Comparison of ENCODE assay signal across 10 mouse cellular contexts in the genomic region with DNA sequence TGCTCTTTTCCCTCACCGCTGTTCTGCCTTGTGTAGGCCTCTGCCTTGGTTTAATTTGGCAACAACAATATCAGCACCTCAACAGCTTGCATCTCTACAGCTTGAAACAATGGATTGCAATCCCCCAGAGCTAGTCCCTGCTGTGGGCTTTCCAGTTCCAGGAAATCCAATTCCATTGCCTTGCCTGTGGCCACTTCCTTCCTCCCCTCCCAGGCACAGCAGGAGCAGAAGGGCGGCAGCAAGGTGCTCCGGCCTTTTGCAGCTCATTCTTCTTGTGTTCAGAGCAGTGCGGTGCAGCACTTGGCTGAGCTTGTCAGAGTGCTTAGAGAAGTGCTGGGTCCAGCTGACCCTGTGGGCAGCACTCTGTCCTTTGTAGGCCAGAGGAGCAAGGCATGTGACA.
DNase-seq lines count a peak whose midpoint lies in the region; ATAC-seq lines count a peak whose summit lies in the region.
"Had no signal": no experiment of that assay in that cellular context is flagged by ENCODE, and none has a peak within 500 bp of the region (broad histone marks: within the 10 kb centered on the region; RNA-seq: fewer than 3 reads in every experiment).

No protein-coding gene starts in this region.

- H3K4me1 ChIP-seq in hindbrain, embryonic 16.5 days (ENCODE audit: control insufficient read depth, insufficient read depth, low read depth, low read length): peaks cover 4% of the 10 kb centered on the region; the same call in 1 of the 2 replicates
- peaks cover 4% of the 10 kb centered on the region; the same call in 1 of the 2 replicates for H3K4me1 ChIP-seq in hindbrain, embryonic 14.5 days (replicated peaks; ENCODE audit: control insufficient read depth, insufficient read depth, low read length)
- H3K4me1 ChIP-seq in heart, embryonic 16.5 days (ENCODE audit: control insufficient read depth, insufficient read depth, low read length): no peaks in the 10 kb centered on the region
- no peaks in the 10 kb centered on the region for H3K4me1 ChIP-seq in lung, embryonic 16.5 days (replicated peaks; ENCODE audit: control insufficient read depth, insufficient read depth, low read length)
- 0 out of 2 replicates have a peak, but pooled peaks cover 4% of the 10 kb centered on the region for H3K4me1 ChIP-seq in forebrain, embryonic 11.5 days (replicated peaks; ENCODE audit: control insufficient read depth, insufficient read depth, low read length)

- no peak overlapping the region; the same call in 1 of the 2 replicates for H3K9ac ChIP-seq in hindbrain, embryonic 16.5 days (ENCODE audit: low read depth, low read length)
- H3K9ac ChIP-seq in hindbrain, embryonic 14.5 days: no peak overlapping the region
- no peak overlapping the region for H3K9ac ChIP-seq in heart, embryonic 16.5 days (ENCODE audit: low read length)
- no peak overlapping the region for H3K9ac ChIP-seq in lung, embryonic 16.5 days (ENCODE audit: low read length)
- H3K9ac ChIP-seq in forebrain, embryonic 11.5 days (ENCODE audit: low read length): no peak overlapping the region

- H3K9me3 ChIP-seq in hindbrain, embryonic 16.5 days (ENCODE audit: control insufficient read depth, low read length): no peaks in the 10 kb centered on the region
- H3K9me3 ChIP-seq in hindbrain, embryonic 14.5 days (ENCODE audit: control insufficient read depth, low read length): no peaks in the 10 kb centered on the region
- no peaks in the 10 kb centered on the region for H3K9me3 ChIP-seq in heart, embryonic 16.5 days (replicated peaks; ENCODE audit: control insufficient read depth, low read length)
- no peaks in the 10 kb centered on the region for H3K9me3 ChIP-seq in lung, embryonic 16.5 days (ENCODE audit: control insufficient read depth, low read length)
- H3K9me3 ChIP-seq in forebrain, embryonic 11.5 days (ENCODE audit: control insufficient read depth, low read length): no peaks in the 10 kb centered on the region

- no peak overlapping the region for H3K4me3 ChIP-seq in hindbrain, embryonic 16.5 days (ENCODE audit: low read length)
- H3K4me3 ChIP-seq in hindbrain, embryonic 14.5 days (replicated peaks; ENCODE audit: low read length): no peak overlapping the region
- H3K4me3 ChIP-seq in heart, embryonic 16.5 days (ENCODE audit: low read length): no peak overlapping the region
- no peak overlapping the region for H3K4me3 ChIP-seq in lung, embryonic 16.5 days (ENCODE audit: low read length)
- no peak overlapping the region for H3K4me3 ChIP-seq in forebrain, embryonic 11.5 days (ENCODE audit: low read depth, low read length)

- H3K4me2 ChIP-seq in hindbrain, embryonic 16.5 days (ENCODE audit: low read length): no peak overlapping the region
- H3K4me2 ChIP-seq in hindbrain, embryonic 14.5 days (replicated peaks): no peak overlapping the region
- H3K4me2 ChIP-seq in heart, embryonic 16.5 days (ENCODE audit: low read depth, low read length): no peak overlapping the region
- H3K4me2 ChIP-seq in lung, embryonic 16.5 days (ENCODE audit: low read depth, low read length): no peak overlapping the region
- no peak overlapping the region for H3K4me2 ChIP-seq in forebrain, embryonic 11.5 days (ENCODE audit: low read depth, low read length, severe bottlenecking)

- DNase-seq in hindbrain, embryonic 14.5 days (ENCODE audit: low spot score): no peak
- peak; percentile 52 for DNase-seq in cerebellum, adult 9-11 months
- no peak for DNase-seq in urinary bladder, postnatal 25 days (ENCODE audit: low spot score)
- no peak for DNase-seq in ovary, postnatal 14 days (ENCODE audit: low spot score)
- no peak for DNase-seq in forebrain, embryonic 11.5 days (ENCODE audit: low spot score)

- ATAC-seq in hindbrain, embryonic 16.5 days: peak; percentile 37; the same call in 1 of the 2 replicates
- ATAC-seq in hindbrain, embryonic 14.5 days (ENCODE audit: low FRiP score): no peak
- ATAC-seq in heart, embryonic 16.5 days (replicated peaks; ENCODE audit: extremely low read depth, insufficient read depth, low FRiP score): peak; percentile 55; the same call in 1 of the 2 replicates
- ATAC-seq in lung, embryonic 16.5 days (ENCODE audit: low read depth): peak; percentile 85
- no peak for ATAC-seq in forebrain, embryonic 11.5 days (replicated peaks; ENCODE audit: low FRiP score)
- ATAC-seq: CD4-positive, CD25-positive, alpha-beta regulatory T cell, adult 4 months had no signal

- H3K27me3 ChIP-seq in hindbrain, embryonic 16.5 days (replicated peaks; ENCODE audit: control insufficient read depth, insufficient read depth, low read length): no peaks in the 10 kb centered on the region
- H3K27me3 ChIP-seq in hindbrain, embryonic 14.5 days (ENCODE audit: control insufficient read depth, insufficient read depth, low read length): no peaks in the 10 kb centered on the region
- no peaks in the 10 kb centered on the region for H3K27me3 ChIP-seq in heart, embryonic 16.5 days (ENCODE audit: control insufficient read depth, insufficient read depth, low read length)
- H3K27me3 ChIP-seq in lung, embryonic 16.5 days (ENCODE audit: control insufficient read depth, insufficient read depth, low read depth, low read length): no peaks in the 10 kb centered on the region
- H3K27me3 ChIP-seq in forebrain, embryonic 11.5 days (ENCODE audit: control insufficient read depth, insufficient read depth, low read length): no peaks in the 10 kb centered on the region

- no peaks in the 10 kb centered on the region; the same call in 1 of the 2 replicates for H3K36me3 ChIP-seq in hindbrain, embryonic 16.5 days (ENCODE audit: control insufficient read depth, insufficient read depth, low read length)
- no peaks in the 10 kb centered on the region for H3K36me3 ChIP-seq in hindbrain, embryonic 14.5 days (replicated peaks; ENCODE audit: control insufficient read depth, insufficient read depth)
- H3K36me3 ChIP-seq in heart, embryonic 16.5 days (ENCODE audit: control insufficient read depth, insufficient read depth): peaks cover 27% of the 10 kb centered on the region
- H3K36me3 ChIP-seq in lung, embryonic 16.5 days (ENCODE audit: control insufficient read depth, insufficient read depth, low read length): peaks cover 14% of the 10 kb centered on the region
- no peaks in the 10 kb centered on the region; the same call in 1 of the 2 replicates for H3K36me3 ChIP-seq in forebrain, embryonic 11.5 days (ENCODE audit: control insufficient read depth, insufficient read depth, low read length)

- no peak overlapping the region for H3K27ac ChIP-seq in hindbrain, embryonic 16.5 days (ENCODE audit: low read depth, low read length)
- H3K27ac ChIP-seq in hindbrain, embryonic 14.5 days: no peak overlapping the region
- H3K27ac ChIP-seq in heart, embryonic 16.5 days (ENCODE audit: low read length): peak overlapping the region; percentile 72
- H3K27ac ChIP-seq in lung, embryonic 16.5 days (ENCODE audit: low read length): peak overlapping the region; percentile 79
- H3K27ac ChIP-seq in forebrain, embryonic 11.5 days (ENCODE audit: low read depth, low read length): no peak overlapping the region
- H3K27ac ChIP-seq: macrophage had no signal

- 31% methylated on average over 4 of the region's 4 CpGs for WGBS in hindbrain, embryonic 16.5 days
- 21% methylated on average over 4 of the region's 4 CpGs for WGBS in hindbrain, embryonic 14.5 days
- 53% methylated on average over 4 of the region's 4 CpGs for WGBS in heart, embryonic 16.5 days
- 59% methylated on average over 4 of the region's 4 CpGs for WGBS in lung, embryonic 16.5 days
- 17% methylated on average over 4 of the region's 4 CpGs for WGBS in forebrain, embryonic 11.5 days

Comparison
In these comparisons a context has a peak if more than half of its experiments do, and no peak if none do; other contexts are left out.
1. ATAC-seq: peak in hindbrain, embryonic 16.5 days (single experiment), heart, embryonic 16.5 days (single experiment) and lung, embryonic 16.5 days (single experiment); none in hindbrain, embryonic 14.5 days (single experiment) and forebrain, embryonic 11.5 days (single experiment).
2. H3K27ac ChIP-seq: peak in heart, embryonic 16.5 days (single experiment) and lung, embryonic 16.5 days (single experiment); none in hindbrain, embryonic 16.5 days (single experiment), hindbrain, embryonic 14.5 days (single experiment) and forebrain, embryonic 11.5 days (single experiment).